Mouse (Mus musculus) brown adipose tissue, adult 24 weeks (tissue): ENCODE measurements around the gene Araf. TPM values are rescaled to one million over a fixed set of nuclear protein-coding genes. Genes with fewer than 3 reads are reported as not detected.
"Not testable (repeated sequence)": the region's sequence is repeated elsewhere in the genome, so short reads cannot be mapped to it uniquely, and the experiment has no call there.

ENCODE experiments used
- H3K27ac ChIP-seq: fragments of 200-500 bp; replicated peaks from 2 replicates; pipeline ENCODE4 v1.5.1; 2012; ENCODE audit warnings: low read depth, mild to moderate bottlenecking, low read length
- H3K4me1 ChIP-seq: fragments of 200-500 bp; 2 replicates; pipeline ENCODE4 v1.6.1; 2012; ENCODE audit warnings: low read length, mixed read lengths; ENCODE audit not compliant: control insufficient read depth, insufficient read depth, insufficient read length
- H3K4me3 ChIP-seq: fragments of 200-500 bp; 2 replicates; pipeline ENCODE4 v1.5.1; 2012; ENCODE audit warnings: low read depth, mild to moderate bottlenecking, low read length, moderate library complexity; ENCODE audit not compliant: insufficient read depth
- polyA plus RNA-seq: library from polyadenylated mRNA; stranded (reverse); fragments of >200 nt; gene quantifications from 2 replicates; pipeline ENCODE4 v1.2.4, GENCODE M21; 2012; ENCODE audit not compliant: missing spikeins, insufficient read depth, insufficient read length

Araf gene
- polyA plus RNA-seq = 46.6 and 49.7 TPM in 2 replicates

GRCm38 (mm10) chrX:20797681-20798080 lies at the start of gene Araf:
Gene Araf (plus strand): TSS chrX:20797814.
- Histone ChIP-seq H3K27ac (no peak within 1 kb of the TSS), H3K4me1 (no peaks in the 10 kb centered on the region), H3K4me3 (peak within 1 kb of the TSS; percentile 54)

DNA sequence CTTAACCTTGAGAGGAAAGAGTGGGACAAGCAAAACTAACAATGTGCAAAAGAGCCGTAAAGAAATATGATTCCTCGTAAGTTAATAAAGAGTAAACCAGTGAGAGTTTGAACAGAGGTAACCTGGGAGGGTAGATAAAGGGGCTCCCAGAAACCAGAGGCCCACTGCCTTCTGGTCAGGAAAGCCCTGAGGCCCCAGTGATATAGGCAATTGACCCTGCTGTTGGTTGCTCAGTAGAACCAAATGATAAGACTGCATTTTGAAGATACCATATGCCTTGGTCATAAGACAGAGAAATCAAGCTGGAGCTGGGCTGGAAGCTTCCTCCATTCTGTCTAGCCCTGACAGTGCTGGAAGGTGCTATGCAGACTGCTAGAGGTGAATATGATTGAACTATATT lies 48.8 kb upstream of the Araf start:
- no peak overlapping the region for H3K4me3 ChIP-seq
- H3K4me1 ChIP-seq = no peaks in the 10 kb centered on the region
- H3K27ac ChIP-seq = no peak overlapping the region

DNA sequence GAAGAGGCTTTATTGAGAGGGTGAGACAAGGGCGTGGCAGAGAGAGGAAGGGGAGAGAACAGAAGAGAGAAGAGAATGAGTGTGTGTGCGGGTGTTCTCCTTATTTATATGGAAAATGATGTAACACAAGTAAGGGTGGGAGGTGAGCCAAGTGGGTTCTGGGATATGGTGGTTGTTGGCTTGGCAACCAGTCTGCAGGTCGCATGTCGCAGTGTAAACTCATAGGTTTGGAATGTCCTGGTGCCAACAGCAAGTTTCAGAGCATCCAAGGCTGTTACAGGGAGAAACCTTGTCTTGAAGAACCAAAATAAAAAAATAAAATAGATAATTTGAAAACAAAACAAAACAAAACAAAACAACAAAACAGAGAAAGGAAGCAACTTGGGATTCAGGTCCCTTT lies 36.4 kb upstream of the Araf start:
- no peaks in the 10 kb centered on the region for H3K4me1 ChIP-seq
- no peak overlapping the region for H3K4me3 ChIP-seq
- no peak overlapping the region for H3K27ac ChIP-seq

DNA sequence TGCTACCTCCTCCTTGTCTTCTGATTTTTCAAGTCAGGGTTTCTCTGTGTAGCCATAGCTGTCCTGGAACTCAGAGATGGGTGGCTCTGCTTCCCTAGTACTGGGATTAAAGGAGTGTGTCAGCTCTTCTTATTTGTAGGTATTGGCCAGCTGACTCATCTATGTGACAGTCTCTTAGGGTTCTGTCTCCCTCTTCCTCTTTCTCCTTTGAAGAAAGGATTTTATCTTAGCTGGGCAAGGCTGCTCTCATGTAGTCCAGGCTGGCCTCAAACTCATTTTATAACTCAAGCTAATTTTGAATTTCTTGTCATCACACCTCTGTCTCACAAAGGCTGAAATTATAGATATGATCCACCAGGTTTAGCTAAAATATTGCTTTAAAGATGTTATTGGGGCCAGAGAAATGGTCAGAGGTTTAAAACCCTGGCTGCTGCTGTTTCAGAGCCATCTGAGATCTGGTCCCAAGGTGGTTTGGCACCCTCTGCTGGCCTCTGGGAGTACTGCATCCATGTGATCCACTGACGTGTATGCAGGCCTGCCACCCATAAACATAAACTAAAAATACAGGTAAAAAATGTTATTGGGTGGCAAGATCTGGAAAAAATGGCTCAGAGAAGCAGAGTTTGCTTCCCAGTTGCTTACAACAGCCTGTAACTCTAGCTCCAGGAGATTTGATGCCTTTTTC lies 26.8 kb upstream of the Araf start:
- H3K27ac ChIP-seq = no peak overlapping the region
- no peak overlapping the region for H3K4me3 ChIP-seq
- no peaks in the 10 kb centered on the region for H3K4me1 ChIP-seq

- no peak overlapping the region for H3K27ac ChIP-seq
These were observed 25.9 kb upstream of the Araf start for GRCm38 (mm10) chrX:20771666-20772065.

GRCm38 (mm10) chrX:20775271-20776016 lies 22.2 kb upstream of the Araf start:
- Histone ChIP-seq H3K27ac (no peak overlapping the region), H3K4me3 (no peak overlapping the region), H3K4me1 (no peaks in the 10 kb centered on the region)

More at GRCm38 (mm10) chrX:20771666-20772065, 25.9 kb upstream of the Araf start:
- Histone ChIP-seq H3K4me1 (no peaks in the 10 kb centered on the region), H3K4me3 (no peak overlapping the region)

- Histone ChIP-seq H3K27ac (no peak overlapping the region), H3K4me1 (no peaks in the 10 kb centered on the region), H3K4me3 (no peak overlapping the region)
These were observed 20.0 kb upstream of the Araf start for GRCm38 (mm10) chrX:20777619-20778018.

DNA sequence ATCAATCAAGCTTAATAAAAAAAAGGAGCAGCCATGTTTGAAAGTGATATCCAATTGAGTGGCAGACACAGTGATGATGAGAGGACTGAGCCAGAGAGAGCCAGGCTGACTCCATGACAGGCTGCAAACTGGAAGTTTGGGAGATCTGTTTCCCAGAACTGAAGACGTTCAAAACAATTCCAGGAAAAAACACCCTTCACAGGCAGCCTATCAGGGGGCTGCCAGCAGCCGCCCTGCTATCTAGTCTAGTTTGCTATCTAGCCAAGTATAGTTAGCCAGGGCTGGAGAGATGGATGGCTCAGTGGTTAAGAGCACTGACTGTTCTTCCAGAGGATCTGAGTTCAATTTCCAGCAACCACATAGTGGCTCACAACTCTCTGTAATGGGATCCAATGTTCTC lies 10.3 kb upstream of the Araf start:
- Histone ChIP-seq H3K4me3 (no peak overlapping the region), H3K4me1 (no peaks in the 10 kb centered on the region)

GRCm38 (mm10) chrX:20792417-20792816 lies 5.2 kb upstream of the Araf start:
- H3K4me3 ChIP-seq = no peak overlapping the region
- no peaks in the 10 kb centered on the region for H3K4me1 ChIP-seq

More for the DNA sequence above, 10.3 kb upstream of the Araf start:
- no peak overlapping the region for H3K27ac ChIP-seq

DNA sequence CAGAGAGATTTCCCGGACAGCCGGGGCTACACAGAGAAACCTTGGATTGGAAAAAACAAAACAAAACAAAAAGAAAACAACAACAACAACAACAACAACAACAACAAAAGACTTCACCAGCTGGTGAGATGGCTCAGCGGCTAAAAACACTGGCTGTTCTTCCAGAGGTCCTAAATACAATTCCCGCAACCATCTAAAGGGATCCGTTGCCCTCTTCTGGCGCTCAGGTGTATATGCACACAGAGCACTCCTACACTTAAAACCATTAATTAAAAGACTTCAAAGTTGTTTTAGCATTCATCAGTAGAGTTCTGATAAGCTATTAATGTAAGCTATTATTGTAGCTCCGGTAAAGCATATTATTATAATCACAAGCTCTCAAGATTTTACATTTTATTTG lies 4.4 kb upstream of the Araf start:
- no peaks in the 10 kb centered on the region for H3K4me1 ChIP-seq
- no peak overlapping the region for H3K4me3 ChIP-seq

More at GRCm38 (mm10) chrX:20792417-20792816, 5.2 kb upstream of the Araf start:
- H3K27ac ChIP-seq = no peak overlapping the region

GRCm38 (mm10) chrX:20794229-20794628 lies 3.4 kb upstream of the Araf start:
- H3K27ac ChIP-seq = no peak overlapping the region
- H3K4me3 ChIP-seq = no peak overlapping the region
- no peaks in the 10 kb centered on the region for H3K4me1 ChIP-seq

More for the DNA sequence above, 4.4 kb upstream of the Araf start:
- H3K27ac ChIP-seq = no peak overlapping the region

DNA sequence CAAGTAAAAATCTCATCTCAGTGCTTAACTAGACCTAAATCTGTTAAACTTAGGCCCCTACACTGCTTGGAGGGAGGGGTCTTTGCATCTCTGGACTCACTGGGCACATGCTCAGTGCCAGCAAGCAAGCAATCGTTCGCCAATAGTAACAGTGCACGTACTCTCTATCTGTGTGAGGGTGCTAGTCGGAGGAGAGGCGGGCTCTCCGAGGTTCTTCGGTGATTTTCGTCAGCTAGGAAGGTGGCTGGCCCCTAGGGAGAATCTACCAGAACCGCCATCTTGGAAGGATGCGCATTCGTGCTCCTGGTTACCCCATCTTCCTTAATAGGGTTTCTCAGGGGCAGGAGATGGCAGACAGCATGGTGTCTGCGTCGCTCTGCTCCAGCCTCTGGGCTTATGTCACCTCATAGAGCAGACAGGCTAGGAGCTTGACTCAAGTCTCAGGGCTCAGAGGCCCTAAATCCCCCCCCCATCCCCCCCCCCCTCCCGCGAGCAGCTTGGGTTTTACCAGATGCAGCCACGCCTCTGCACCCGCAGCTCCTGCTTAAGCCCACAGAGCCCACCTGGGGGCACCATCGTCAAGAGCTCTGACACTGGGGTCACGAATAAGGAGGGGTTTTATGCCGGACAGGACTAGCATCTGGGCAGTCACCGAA lies 655 bp downstream of the Araf start:
- Histone ChIP-seq H3K4me1 (no peaks in the 10 kb centered on the region), H3K27ac (no peak overlapping the region), H3K4me3 (peak overlapping the region; percentile 54)

- H3K4me3 ChIP-seq = peak overlapping the region; percentile 54
- H3K27ac ChIP-seq = no peak overlapping the region
- no peaks in the 10 kb centered on the region for H3K4me1 ChIP-seq
These were observed 1.2 kb downstream of the Araf start for GRCm38 (mm10) chrX:20798797-20799147.

- H3K4me1 ChIP-seq = no peaks in the 10 kb centered on the region
- H3K4me3 ChIP-seq = no peak overlapping the region
- H3K27ac ChIP-seq = no peak overlapping the region
These were observed 3.8 kb downstream of the Araf start for GRCm38 (mm10) chrX:20801456-20801855.

- not testable (repeated sequence) for H3K27ac ChIP-seq, H3K4me1 ChIP-seq, H3K4me3 ChIP-seq
These were observed 6.7 kb downstream of the Araf start for GRCm38 (mm10) chrX:20804301-20804700.
